ENCODE assay signal across 21 mouse cellular contexts in genomic region chr8:108086913-108087312, GRCm38 (mm10).
DNase-seq lines count a peak whose midpoint lies in the region; ATAC-seq and TF ChIP-seq lines count a peak whose summit lies in the region.
"Had no signal": no experiment of that assay in that cellular context is flagged by ENCODE, and none has a peak within 500 bp of the region (broad histone marks: within the 10 kb centered on the region; RNA-seq: fewer than 3 reads in every experiment).

No protein-coding gene starts in this region.

- ATAC-seq in midbrain, postnatal 0 days (ENCODE audit: low FRiP score) = no peak
- no peak for ATAC-seq in midbrain, embryonic 13.5 days
- no peak for ATAC-seq in stomach, postnatal 0 days (ENCODE audit: low FRiP score, low TSS enrichment)
- ATAC-seq: hindbrain, postnatal 0 days had no signal

- H3K4me3 ChIP-seq in layer of hippocampus, adult 2 months = no peak overlapping the region
- no peak overlapping the region for H3K4me3 ChIP-seq in midbrain, postnatal 0 days (ENCODE audit: low read depth, low read length)
- no peak overlapping the region for H3K4me3 ChIP-seq in midbrain, embryonic 13.5 days (replicated peaks)
- H3K4me3 ChIP-seq in stomach, postnatal 0 days (ENCODE audit: low read depth, low read length) = no peak overlapping the region
- H3K4me3 ChIP-seq: embryonic facial prominence, embryonic 12.5 days; hindbrain, embryonic 10.5 days; midbrain, embryonic 10.5 days; neural tube, embryonic 15.5 days had no signal

- peak; percentile 42 for DNase-seq in adrenal gland, adult 2 months
- DNase-seq in adrenal gland, adult 8-10 months = no peak
- DNase-seq in layer of hippocampus, adult 2 months (ENCODE audit: low spot score in 2 of 2) = no peak
- no peak for DNase-seq in layer of hippocampus, postnatal 36 days
- DNase-seq in midbrain, postnatal 0 days (ENCODE audit: low spot score) = no peak
- DNase-seq in stomach, postnatal 0 days (ENCODE audit: low spot score) = no peak
- no peak for DNase-seq in frontal cortex, adult 2 months (ENCODE audit: extremely low spot score in 1 of 2, low spot score in 1 of 2)
- DNase-seq: cerebellum, adult 2 months; cerebellum, postnatal 25 days; heart, postnatal 10 days; kidney, adult 11 months; lung, embryonic 14.5 days; right cerebral cortex, adult 18-20 months; thymus, postnatal 14 days had no signal

- H3K9me3 ChIP-seq in midbrain, postnatal 0 days (ENCODE audit: low read length) = no peaks in the 10 kb centered on the region
- no peaks in the 10 kb centered on the region for H3K9me3 ChIP-seq in midbrain, embryonic 13.5 days
- H3K9me3 ChIP-seq in stomach, postnatal 0 days (ENCODE audit: control insufficient read depth, low read length) = no peaks in the 10 kb centered on the region
- H3K9me3 ChIP-seq: embryonic facial prominence, embryonic 12.5 days; hindbrain, embryonic 10.5 days; midbrain, embryonic 10.5 days; neural tube, embryonic 15.5 days had no signal

- no peak overlapping the region for H3K4me2 ChIP-seq in midbrain, postnatal 0 days (ENCODE audit: low read depth, low read length, poor library complexity, severe bottlenecking)
- H3K4me2 ChIP-seq in midbrain, embryonic 13.5 days (replicated peaks) = no peak overlapping the region
- no peak overlapping the region for H3K4me2 ChIP-seq in stomach, postnatal 0 days (replicated peaks; ENCODE audit: low read depth)
- H3K4me2 ChIP-seq: embryonic facial prominence, embryonic 12.5 days; heart, embryonic 11.5 days; lung, embryonic 14.5 days; neural tube, embryonic 15.5 days had no signal

- WGBS in midbrain, postnatal 0 days = 68% methylated on average over 4 of the region's 4 CpGs
- WGBS in midbrain, embryonic 13.5 days = 69% methylated on average over 4 of the region's 4 CpGs
- WGBS in stomach, postnatal 0 days = 70% methylated on average over 4 of the region's 4 CpGs

- no peak overlapping the region for H3K9ac ChIP-seq in midbrain, postnatal 0 days (replicated peaks; ENCODE audit: low read length, poor library complexity, severe bottlenecking)
- no peak overlapping the region for H3K9ac ChIP-seq in midbrain, embryonic 13.5 days (replicated peaks)
- no peak overlapping the region for H3K9ac ChIP-seq in stomach, postnatal 0 days (ENCODE audit: low read length)
- H3K9ac ChIP-seq: embryonic facial prominence, embryonic 12.5 days; lung, embryonic 14.5 days; neural tube, embryonic 15.5 days had no signal

- TF ChIP-seq CTCF in layer of hippocampus, adult 2 months (conservative IDR thresholded peaks at IDR 0.05) = peak; percentile 65
- TF ChIP-seq CTCF in midbrain, postnatal 0 days (IDR thresholded peaks at IDR 0.05) = peak; percentile 31
- 0 out of 2 replicates have a peak, but pooled peaks have one; percentile 14 for TF ChIP-seq CTCF in stomach, postnatal 0 days (IDR thresholded peaks at IDR 0.05; ENCODE audit: low read depth)

- H3K27ac ChIP-seq in layer of hippocampus, adult 2 months = no peak overlapping the region
- no peak overlapping the region for H3K27ac ChIP-seq in midbrain, postnatal 0 days (ENCODE audit: low read depth, low read length)
- no peak overlapping the region for H3K27ac ChIP-seq in midbrain, embryonic 13.5 days
- H3K27ac ChIP-seq in stomach, postnatal 0 days (replicated peaks) = no peak overlapping the region
- H3K27ac ChIP-seq: embryonic facial prominence, embryonic 12.5 days; hindbrain, embryonic 10.5 days; hindbrain, postnatal 0 days; midbrain, embryonic 10.5 days; neural tube, embryonic 15.5 days had no signal

- no peaks in the 10 kb centered on the region for H3K4me1 ChIP-seq in midbrain, postnatal 0 days (ENCODE audit: insufficient read depth, low read length)
- H3K4me1 ChIP-seq in midbrain, embryonic 13.5 days (replicated peaks) = no peaks in the 10 kb centered on the region
- no peaks in the 10 kb centered on the region for H3K4me1 ChIP-seq in stomach, postnatal 0 days (replicated peaks; ENCODE audit: control insufficient read depth, insufficient read depth)
- H3K4me1 ChIP-seq: embryonic facial prominence, embryonic 12.5 days; neural tube, embryonic 15.5 days had no signal

- H3K27me3 ChIP-seq in midbrain, postnatal 0 days (ENCODE audit: insufficient read depth, low read length) = no peaks in the 10 kb centered on the region
- H3K27me3 ChIP-seq in midbrain, embryonic 13.5 days = no peaks in the 10 kb centered on the region
- no peaks in the 10 kb centered on the region for H3K27me3 ChIP-seq in stomach, postnatal 0 days (ENCODE audit: control insufficient read depth, insufficient read depth, low read length)
- H3K27me3 ChIP-seq: embryonic facial prominence, embryonic 12.5 days; neural tube, embryonic 15.5 days had no signal

- no peaks in the 10 kb centered on the region for H3K36me3 ChIP-seq in midbrain, postnatal 0 days (ENCODE audit: insufficient read depth, low read length)
- H3K36me3 ChIP-seq in midbrain, embryonic 13.5 days = no peaks in the 10 kb centered on the region
- no peaks in the 10 kb centered on the region for H3K36me3 ChIP-seq in stomach, postnatal 0 days (ENCODE audit: control insufficient read depth, insufficient read depth, low read length)
- H3K36me3 ChIP-seq: embryonic facial prominence, embryonic 12.5 days; hindbrain, embryonic 10.5 days; midbrain, embryonic 10.5 days; neural tube, embryonic 15.5 days had no signal

- TF ChIP-seq EP300 in stomach, postnatal 0 days (optimal IDR thresholded peaks at IDR 0.05) = no peak

Comparison
In these comparisons a context has a peak if more than half of its experiments do, and no peak if none do; other contexts are left out.
1. CTCF ChIP-seq: peak in every context shown above with its lines; median percentile 65 in layer of hippocampus, adult 2 months; 31 in midbrain, postnatal 0 days; 14 in stomach, postnatal 0 days.